Mouse (Mus musculus): ENCODE measurements at regions not wholly inside any gene's neighbourhood (a gene's known extent, or its start where the extent isn't known, plus 50 kb on each side); places are given as distances from the start of the nearest gene placed in this dataset.

GRCm38 (mm10) chrX:99220674-99221455, 84.9 kb downstream of the Efnb1 start:
- intact Hi-C loops (cut with DNase I), result no loop called here
- DNase-seq (ENCODE audit: extremely low spot score in 1 of 2, low spot score in 2 of 2), result no peak

GRCm38 (mm10) chrX:99218213-99218612, 82.3 kb downstream of the Efnb1 start:
- Histone ChIP-seq H3K27ac (no peak overlapping the region), H3K4me3 (no peak overlapping the region)
- TF ChIP-seq CTCF (IDR thresholded peaks at IDR 0.05), result no peak
- intact Hi-C loops (cut with DNase I), result no loop called here
- DNase-seq (ENCODE audit: extremely low spot score in 1 of 2, low spot score in 2 of 2), result no peak

More at GRCm38 (mm10) chrX:99220674-99221455, 84.9 kb downstream of the Efnb1 start:
- TF ChIP-seq CTCF (IDR thresholded peaks at IDR 0.05), result no peak
- Histone ChIP-seq H3K4me3 (no peak overlapping the region), H3K27ac (no peak overlapping the region)

- DNase-seq (ENCODE audit: extremely low spot score in 1 of 2, low spot score in 2 of 2), result peak; percentile 31 to 38
- Histone ChIP-seq H3K27ac (no peak overlapping the region; the same call in 1 of the 2 replicates), H3K4me3 (peak overlapping the region; percentile 45)
- no peak for TF ChIP-seq CTCF (IDR thresholded peaks at IDR 0.05)
- intact Hi-C loops (cut with DNase I), result no loop called here
Observed at GRCm38 (mm10) chrX:99216633-99217459, 80.9 kb downstream of the Efnb1 start.

GRCm38 (mm10) chrX:99215931-99216330, 80.0 kb downstream of the Efnb1 start:
- no peak for TF ChIP-seq CTCF (IDR thresholded peaks at IDR 0.05)
- intact Hi-C loops (cut with DNase I), result no loop called here
- H3K4me3 ChIP-seq, result no peak overlapping the region
- no peak for DNase-seq (ENCODE audit: extremely low spot score in 1 of 2, low spot score in 2 of 2)
- no peak overlapping the region for H3K27ac ChIP-seq

GRCm38 (mm10) chrX:99215111-99215510, 79.2 kb downstream of the Efnb1 start:
- DNase-seq (ENCODE audit: extremely low spot score in 1 of 2, low spot score in 2 of 2), result no peak
- no peak for TF ChIP-seq CTCF (IDR thresholded peaks at IDR 0.05)
- intact Hi-C loops (cut with DNase I), result no loop called here
- Histone ChIP-seq H3K4me3 (no peak overlapping the region), H3K27ac (no peak overlapping the region)

- Histone ChIP-seq H3K4me3 (no peak overlapping the region), H3K27ac (no peak overlapping the region)
- intact Hi-C loops (cut with DNase I), result no loop called here
- no peak for DNase-seq (ENCODE audit: extremely low spot score in 1 of 2, low spot score in 2 of 2)
- no peak for TF ChIP-seq CTCF (IDR thresholded peaks at IDR 0.05)
Observed at GRCm38 (mm10) chrX:99213565-99214153, 77.7 kb downstream of the Efnb1 start.

- TF ChIP-seq CTCF (IDR thresholded peaks at IDR 0.05), result no peak
- Histone ChIP-seq H3K27ac (no peak overlapping the region), H3K4me3 (no peak overlapping the region)
- intact Hi-C loops (cut with DNase I), result no loop called here
- no peak for DNase-seq (ENCODE audit: extremely low spot score in 1 of 2, low spot score in 2 of 2)
Observed at GRCm38 (mm10) chrX:99204077-99204476, 68.1 kb downstream of the Efnb1 start.

GRCm38 (mm10) chrX:99201081-99201480, 65.2 kb downstream of the Efnb1 start:
- intact Hi-C loops (cut with DNase I), result no loop called here
- Histone ChIP-seq H3K27ac (no peak overlapping the region), H3K4me3 (no peak overlapping the region)
- DNase-seq (ENCODE audit: extremely low spot score in 1 of 2, low spot score in 2 of 2), result no peak
- no peak for TF ChIP-seq CTCF (IDR thresholded peaks at IDR 0.05)

- DNase-seq (ENCODE audit: extremely low spot score in 1 of 2, low spot score in 2 of 2), result no peak
- Histone ChIP-seq H3K27ac (peak overlapping the region; percentile 63), H3K4me3 (no peak overlapping the region)
- no peak for TF ChIP-seq CTCF (IDR thresholded peaks at IDR 0.05)
- intact Hi-C loops (cut with DNase I), result loop anchor here (2.0 kb wide), 1 partner anchor 63 kb away; the partner anchor contains the start of gene Efnb1
Observed at GRCm38 (mm10) chrX:99199669-99200068, 63.7 kb downstream of the Efnb1 start.

GRCm38 (mm10) chrX:99198961-99199631, 63.2 kb downstream of the Efnb1 start:
- TF ChIP-seq CTCF (IDR thresholded peaks at IDR 0.05), result no peak
- peak; percentile 31 to 45 for DNase-seq (ENCODE audit: extremely low spot score in 1 of 2, low spot score in 2 of 2)
- peak overlapping the region; percentile 40 for H3K4me3 ChIP-seq
- intact Hi-C loops (cut with DNase I), result loop anchor here (2.0 kb wide), 1 partner anchor 62 kb away; the partner anchor contains the start of gene Efnb1
- H3K27ac ChIP-seq, result peak overlapping the region; percentile 63

All from left cerebral cortex, adult 2 months (tissue).